Mouse (Mus musculus) Muller cell, postnatal 12 days (primary cell): ENCODE results near the gene Ube2c.
"Not testable (repeated sequence)": the region's sequence is repeated elsewhere in the genome, so short reads cannot be mapped to it uniquely, and the experiment has no call there.

ENCODE experiments used
- DNase-seq: peaks from one replicate; pipeline ENCODE4 v3.0.0-alpha.2; 2015; ENCODE audit errors: inconsistent ontology term

Gene Ube2c

GRCm38 (mm10) chr2:164787779-164788178, 18.1 kb downstream of the Ube2c start:
- DNase-seq: no peak

DNA sequence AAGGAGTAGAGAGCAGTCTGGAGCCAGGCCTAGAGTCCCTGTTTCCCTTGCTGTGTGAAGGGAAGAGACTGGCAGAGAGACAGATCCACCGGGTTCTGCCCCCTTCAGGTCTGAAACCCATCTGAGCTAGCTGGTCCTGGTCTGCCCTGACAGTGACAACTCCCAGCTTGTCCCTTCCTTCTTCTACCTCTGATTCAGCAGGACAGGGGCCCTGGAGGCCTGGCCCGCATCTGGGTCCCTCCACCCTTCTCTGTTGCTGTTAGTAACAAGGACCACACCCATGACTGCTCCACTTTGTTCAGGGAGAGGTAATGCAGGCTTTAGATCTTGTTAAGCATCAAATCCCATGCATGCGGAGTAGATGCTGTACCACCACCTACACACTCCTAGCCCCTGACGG, 18.7 kb downstream of the Ube2c start:
- DNase-seq: no peak

- no peak for DNase-seq
These were observed 20.8 kb downstream of the Ube2c start for GRCm38 (mm10) chr2:164790451-164790850.

DNA sequence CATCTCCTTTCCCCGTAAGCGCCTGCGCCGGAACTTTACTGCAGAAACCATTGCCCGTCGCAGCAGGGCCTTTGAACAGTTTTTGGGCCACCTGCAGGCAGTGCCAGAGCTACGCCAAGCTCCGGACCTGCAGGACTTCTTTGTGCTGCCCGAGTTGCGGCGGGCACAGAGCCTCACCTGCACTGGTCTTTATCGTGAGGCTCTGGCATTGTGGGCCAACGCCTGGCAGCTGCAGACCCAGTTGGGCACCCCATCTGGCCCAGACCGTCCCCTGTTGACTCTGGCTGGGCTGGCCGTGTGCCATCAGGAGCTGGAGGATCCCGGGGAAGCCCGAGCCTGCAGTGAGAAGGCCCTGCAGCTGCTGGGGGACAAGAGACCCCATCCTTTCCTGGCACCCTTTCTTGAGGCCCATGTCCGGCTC, 22.2 kb downstream of the Ube2c start:
- DNase-seq: no peak

GRCm38 (mm10) chr2:164792400-164793190, 22.9 kb downstream of the Ube2c start:
- no peak for DNase-seq

- DNase-seq: peak; percentile 71
These were observed 23.5 kb downstream of the Ube2c start for GRCm38 (mm10) chr2:164793236-164793635.

- DNase-seq: no peak
These were observed 24.1 kb downstream of the Ube2c start for GRCm38 (mm10) chr2:164793772-164794171.

DNA sequence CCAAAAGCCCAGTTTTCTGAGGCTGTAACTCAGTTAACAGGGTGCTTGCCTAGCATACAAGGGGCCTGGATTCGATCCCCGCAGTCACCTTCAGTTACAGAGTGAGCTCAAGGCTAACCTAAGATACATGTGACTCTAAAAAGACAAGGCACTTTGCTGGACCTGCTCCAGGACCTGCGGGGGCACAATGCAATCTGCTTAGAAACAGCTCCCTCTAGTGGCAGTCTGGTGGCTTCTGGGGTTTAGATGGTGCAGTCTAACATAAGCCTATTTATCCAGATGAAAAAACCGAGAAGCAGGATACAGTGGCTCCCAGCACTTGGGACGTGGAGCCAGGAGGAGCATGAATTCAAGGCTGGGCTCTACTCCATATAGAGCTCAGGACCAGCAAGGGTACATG, 24.6 kb downstream of the Ube2c start:
- DNase-seq: peak; percentile 84

DNA sequence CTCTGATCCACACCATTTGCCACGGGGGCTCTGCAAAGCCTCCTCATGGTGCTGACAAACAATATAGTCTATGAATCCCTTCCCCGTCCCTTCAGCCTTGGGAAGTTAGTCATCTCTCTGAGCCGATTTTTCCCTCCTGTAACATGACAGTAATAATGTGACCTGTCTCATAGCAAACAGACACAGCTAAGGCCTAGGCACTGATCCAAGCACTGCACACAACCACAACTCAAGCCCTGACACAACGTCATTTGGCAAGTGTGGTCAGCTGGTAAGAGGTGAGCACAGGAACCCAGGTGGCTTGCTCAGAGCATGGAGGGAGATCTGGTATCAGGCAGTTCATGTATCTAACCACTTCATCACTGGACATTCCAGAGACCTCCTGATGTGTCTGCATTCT, 26.2 kb downstream of the Ube2c start:
- DNase-seq: no peak

DNA sequence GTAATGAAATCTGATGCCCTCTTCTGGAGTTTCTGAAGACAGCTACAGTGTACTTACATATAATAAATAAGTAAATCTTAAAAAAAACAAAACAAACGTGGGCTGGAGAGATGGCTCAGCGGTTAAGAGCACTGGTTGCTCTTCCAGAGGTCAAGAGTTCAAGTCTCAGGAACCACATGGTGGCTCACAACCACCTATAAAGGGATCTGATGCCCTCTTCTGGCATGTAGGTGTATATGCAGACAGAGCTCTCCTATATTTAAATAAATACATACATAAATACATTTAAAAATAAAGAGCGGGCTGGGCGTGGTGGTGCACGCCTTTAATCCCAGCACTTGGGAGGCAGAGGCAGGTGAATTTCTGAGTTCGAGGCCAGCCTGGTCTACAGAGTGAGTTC, 28.9 kb downstream of the Ube2c start:
- not testable (repeated sequence) for DNase-seq

- no peak for DNase-seq
These were observed 30.7 kb downstream of the Ube2c start for GRCm38 (mm10) chr2:164800252-164801004.

DNA sequence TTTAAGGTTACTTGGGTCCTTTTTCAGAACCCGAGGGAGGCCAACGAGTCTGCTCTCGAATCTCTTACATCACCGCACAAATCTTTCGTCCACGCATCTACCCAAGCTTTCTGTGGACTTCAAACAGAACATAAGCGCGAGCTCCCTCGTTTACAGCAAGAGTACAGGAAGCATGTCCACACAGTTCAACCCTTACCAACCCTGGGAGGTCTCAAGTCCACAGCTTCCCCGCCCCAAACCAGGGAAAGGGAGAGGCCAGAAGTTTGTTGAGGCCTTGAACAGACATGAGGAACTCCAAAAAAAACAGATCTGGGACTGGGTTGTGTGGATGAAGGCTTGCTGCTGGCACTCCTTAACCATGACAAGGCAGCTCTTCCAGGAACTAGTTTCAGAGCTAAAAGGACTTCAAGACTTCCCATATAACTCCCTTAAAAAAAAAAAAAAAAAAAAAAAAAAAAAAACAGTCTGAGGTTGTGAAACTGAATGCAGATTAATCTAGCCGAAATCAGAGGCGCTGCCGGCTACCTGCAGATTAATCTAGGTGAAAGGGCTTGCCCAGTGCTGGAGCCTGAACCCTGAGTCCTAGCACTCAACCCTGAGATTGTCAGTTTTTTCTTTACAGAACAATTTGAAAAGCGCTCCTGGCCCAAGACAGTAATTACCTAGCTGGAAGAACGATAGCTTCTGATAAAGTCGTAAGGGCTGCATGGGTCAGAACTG, 33.7 kb downstream of the Ube2c start:
- no peak for DNase-seq

GRCm38 (mm10) chr2:164803921-164804313, 34.2 kb downstream of the Ube2c start:
- DNase-seq: no peak

GRCm38 (mm10) chr2:164804533-164805331, 35.0 kb downstream of the Ube2c start, which contains the start of the genes Acot8 and Zswim3:
TSS of gene Acot8 (minus strand) at chr2:164804882.
TSS of gene Zswim3 (plus strand) at chr2:164805098.
- peak; percentile 97 for DNase-seq

DNA sequence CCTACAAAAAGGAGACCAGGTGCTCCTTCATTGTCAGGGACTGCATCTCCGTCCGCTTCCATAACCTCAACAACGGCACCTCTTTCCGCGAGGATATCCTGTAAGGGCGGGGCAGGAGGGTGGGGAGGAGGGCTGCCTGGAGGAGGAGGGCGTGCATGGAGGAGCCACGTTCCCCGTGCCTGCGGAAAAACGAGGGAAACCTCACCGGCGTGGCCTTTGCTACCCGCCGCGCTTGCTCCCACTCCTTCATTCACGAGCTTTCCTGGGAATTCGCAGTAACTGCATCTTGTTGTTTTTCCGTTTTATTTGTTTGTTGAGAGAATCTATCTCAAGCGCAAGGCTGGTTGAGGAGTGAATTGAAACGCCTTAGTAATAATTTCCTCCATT, 35.6 kb downstream of the Ube2c start:
- DNase-seq: no peak

DNA sequence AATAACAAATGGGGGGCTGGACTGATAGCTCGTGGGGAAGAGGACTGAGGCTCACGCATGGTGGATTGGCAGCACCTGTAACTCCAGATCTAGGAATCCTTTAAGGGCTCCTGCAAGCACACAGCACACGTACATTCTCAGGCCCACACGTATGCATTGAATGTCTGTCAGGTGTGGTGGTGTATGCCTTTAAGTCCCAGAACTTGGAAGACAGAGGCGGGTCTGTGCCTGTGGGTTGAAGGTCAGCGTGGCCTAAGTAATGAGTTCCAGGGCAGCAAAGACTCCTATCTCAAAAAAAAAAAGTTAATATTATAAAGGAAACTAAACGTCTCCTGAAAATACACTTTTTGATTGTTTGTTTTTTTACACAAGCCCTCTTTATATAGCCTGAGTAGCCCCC, 36.9 kb downstream of the Ube2c start:
- DNase-seq: no peak

DNA sequence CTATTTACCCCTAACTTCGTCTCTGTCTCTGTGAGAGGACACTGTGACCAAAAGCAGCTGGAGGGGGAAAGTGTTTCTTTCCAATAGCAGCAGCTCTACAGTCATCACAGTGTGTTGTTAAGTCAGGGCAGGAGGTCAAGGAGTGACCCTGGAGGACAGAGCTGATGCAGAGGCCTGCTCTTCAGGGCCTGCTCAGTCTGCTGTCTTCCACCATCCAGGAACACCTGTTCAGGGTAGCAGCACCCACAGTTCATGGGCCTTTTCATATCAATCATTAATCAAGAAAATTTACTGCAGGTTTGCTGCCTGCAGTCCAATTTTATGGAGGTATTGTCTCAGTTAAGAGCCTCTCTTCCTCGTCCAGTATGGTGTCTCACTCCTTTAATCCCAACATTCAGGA, 43.9 kb downstream of the Ube2c start:
- no peak for DNase-seq

GRCm38 (mm10) chr2:164815348-164815747, 45.6 kb downstream of the Ube2c start:
- no peak for DNase-seq

DNA sequence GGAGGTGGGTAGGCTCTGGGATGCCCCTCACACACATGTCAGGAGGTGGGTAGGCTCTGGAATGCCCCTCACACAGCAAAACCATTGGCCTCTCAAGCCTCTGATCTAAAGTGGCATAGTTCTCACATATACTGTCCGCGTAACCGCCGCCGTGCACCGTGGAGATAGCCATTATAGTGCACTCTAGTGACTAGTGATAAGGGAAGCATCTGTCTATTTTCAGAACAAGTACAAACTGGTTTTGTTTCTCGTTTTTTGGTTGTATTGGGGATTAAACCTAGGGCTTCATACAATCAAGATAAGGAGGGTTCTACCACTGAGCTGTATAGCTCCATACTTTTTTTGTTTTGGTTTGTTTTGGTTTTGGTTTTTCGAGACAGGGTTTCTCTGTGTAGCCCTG, 46.1 kb downstream of the Ube2c start:
- DNase-seq: no peak

- DNase-seq: peak; percentile 26
These were observed 47.5 kb downstream of the Ube2c start for GRCm38 (mm10) chr2:164817206-164817605.

- DNase-seq: no peak
These were observed 48.0 kb downstream of the Ube2c start for GRCm38 (mm10) chr2:164817703-164818102.

DNA sequence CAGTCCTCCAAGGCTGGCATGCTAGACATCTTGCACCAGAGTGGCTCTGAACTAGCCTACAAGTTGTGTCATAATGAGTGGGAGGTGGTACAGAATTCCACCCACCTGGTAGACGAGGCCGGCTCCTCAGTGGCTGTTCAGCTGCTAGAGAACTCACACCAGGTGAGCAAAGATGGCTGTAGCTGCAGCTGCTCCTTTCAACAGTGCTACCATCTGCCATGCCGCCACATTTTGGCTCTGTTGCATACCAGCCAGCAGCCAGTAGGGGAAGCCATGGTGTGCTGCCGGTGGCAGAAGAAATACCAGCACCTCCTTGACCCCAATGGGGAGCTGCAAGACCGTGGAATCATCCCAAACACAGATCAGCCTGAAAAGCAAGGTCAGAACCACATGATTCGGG, 51.4 kb downstream of the Ube2c start:
- no peak for DNase-seq
